Mouse (Mus musculus): Measurements from ENCODE around the gene Cd5.

Gene Cd5

GRCm38 (mm10) chr19:10699851-10700250 is 39.0 kb downstream of the Cd5 start:
- DNase-seq = no peak

DNA sequence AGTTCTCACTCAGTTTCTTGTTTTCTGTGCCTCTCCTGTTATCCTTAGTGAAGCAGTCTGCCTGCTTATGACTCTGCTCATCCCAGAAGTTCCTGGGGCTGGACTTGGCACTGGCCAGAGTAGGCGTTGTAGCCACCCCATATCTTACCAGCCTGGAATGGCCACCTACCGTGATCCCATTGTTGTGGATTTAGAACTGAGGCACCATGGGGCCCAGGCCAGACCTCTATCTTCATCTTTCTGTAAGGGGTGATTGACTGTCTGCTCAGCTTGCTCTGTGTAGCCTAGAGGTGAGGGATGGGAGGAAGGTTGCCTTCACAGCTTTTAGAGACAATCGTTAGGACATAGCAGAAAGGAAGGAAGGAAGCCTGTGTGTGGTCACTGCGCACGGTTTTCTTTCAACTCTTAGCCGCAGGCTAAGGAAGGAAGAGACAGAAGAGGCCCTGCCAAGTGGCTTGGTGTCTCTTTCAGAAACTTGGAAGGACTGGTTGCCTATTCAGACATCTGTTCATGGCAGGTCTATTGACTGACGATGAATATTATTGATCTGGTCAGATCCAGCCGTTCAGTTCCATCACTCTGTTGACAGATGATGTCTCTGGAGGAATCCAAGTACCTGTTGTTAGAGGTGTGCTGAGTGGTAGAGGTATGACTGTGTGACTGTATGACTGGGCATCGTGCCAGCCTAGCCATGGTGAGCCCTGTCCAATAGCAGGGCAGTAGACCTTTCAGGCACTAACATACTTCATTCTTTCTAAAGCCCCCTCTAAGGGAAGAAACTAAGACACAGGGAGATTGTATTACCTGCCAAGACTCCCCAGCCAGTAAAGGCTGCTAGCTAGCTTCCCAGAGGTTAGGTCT is 40.4 kb downstream of the Cd5 start:
- no peak for DNase-seq

DNA sequence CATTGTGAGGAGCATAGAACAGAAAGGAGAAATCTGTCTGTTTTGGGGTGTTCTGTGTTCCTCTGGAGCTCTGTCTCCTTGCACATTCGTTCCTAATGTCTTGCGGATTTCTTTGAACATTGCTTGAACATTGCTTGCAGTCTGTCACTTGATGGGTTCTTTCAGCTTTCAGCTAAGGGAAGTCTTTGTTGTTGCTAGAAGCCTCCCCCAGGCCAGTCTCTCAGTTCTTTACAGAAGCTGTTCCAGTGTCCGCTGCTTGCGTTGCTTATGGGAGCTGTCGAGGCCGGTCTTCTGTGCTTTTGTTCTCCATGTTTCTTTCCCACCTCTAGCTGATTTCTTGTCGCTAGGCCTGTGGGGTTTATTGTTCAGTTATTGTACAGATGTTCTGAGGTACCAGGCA is 43.0 kb downstream of the Cd5 start:
- DNase-seq = no peak

DNA sequence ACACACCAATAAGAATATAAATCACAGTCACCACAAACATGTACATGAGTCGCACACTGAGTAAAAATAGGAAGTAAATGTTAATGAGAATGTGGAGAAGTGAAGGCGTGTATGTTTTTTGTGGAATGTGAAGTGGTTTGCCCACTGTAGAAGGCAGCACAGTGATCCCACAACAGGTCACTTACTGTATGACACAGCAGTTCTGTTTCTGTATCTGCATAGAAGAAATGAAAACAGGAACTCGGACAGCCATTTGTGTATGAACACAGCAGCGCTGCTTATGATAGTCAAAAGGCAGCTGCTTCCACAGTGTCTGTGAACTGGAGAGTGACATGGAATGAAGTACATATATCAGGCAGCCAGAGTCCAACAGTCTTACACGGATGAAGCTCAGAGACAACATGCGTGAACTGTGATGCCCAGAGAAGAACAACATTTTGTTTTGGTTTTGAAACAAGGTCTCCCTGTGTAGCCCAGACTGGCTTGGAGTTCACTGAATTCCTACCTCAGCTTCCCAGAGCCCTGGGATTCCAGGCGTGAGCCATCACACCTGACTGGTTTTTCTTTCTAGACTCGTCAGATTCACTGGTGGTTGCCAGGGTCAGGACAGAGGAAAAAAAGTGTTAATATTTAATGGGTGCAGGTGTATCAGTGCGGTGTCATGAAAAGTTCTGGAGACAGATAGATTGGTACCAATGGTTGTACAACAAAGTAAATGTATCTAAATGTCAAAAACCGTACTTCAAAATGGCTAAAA is 44.7 kb downstream of the Cd5 start:
- DNase-seq = peak; percentile 44 to 45

DNA sequence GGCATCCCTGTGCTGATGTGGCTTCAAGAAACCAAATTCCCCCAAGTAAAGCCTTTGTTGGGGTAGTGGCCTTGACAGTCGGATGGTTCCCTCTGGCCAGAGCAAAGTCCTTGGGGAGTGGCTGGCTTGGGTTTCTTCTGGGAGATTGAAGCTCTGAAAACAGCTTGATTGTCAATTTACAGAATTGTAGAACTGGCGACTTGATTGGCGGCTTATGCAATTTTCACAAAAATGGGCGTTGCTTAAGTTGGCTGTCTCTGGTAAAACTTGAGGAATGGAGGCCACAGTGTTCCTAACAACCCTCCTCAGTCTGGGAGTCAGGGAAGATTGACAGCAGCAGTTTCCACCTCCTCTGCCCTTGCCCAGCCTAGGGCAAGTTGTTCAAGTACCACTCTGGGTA is 46.4 kb downstream of the Cd5 start:
- DNase-seq = peak; percentile 60 to 62

DNA sequence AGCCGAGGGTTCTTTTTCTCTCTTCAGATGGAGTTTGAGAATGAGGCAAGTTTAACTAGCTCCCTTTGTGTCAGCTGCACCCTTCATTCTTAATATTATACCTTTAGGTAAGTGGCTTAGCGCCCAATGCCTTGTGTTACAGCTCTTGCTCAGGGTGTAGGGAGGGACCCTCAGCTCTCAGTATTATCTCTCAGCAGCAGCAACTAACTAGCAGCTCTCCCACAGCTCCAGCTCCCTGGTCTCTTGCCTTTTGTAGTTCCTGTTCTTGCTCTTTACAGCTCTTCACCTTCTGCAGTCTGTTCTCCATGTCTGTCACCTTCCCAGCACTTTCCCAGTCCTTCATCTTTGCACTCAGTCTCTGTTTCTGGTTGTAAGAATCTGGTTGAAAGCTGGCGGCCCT is 47.1 kb downstream of the Cd5 start:
- DNase-seq = no peak

- no peak for DNase-seq
Observed at GRCm38 (mm10) chr19:10691121-10691520, 47.7 kb downstream of the Cd5 start.

GRCm38 (mm10) chr19:10690336-10690735 is 48.5 kb downstream of the Cd5 start:
- peak; percentile 33 to 64 for DNase-seq

DNA sequence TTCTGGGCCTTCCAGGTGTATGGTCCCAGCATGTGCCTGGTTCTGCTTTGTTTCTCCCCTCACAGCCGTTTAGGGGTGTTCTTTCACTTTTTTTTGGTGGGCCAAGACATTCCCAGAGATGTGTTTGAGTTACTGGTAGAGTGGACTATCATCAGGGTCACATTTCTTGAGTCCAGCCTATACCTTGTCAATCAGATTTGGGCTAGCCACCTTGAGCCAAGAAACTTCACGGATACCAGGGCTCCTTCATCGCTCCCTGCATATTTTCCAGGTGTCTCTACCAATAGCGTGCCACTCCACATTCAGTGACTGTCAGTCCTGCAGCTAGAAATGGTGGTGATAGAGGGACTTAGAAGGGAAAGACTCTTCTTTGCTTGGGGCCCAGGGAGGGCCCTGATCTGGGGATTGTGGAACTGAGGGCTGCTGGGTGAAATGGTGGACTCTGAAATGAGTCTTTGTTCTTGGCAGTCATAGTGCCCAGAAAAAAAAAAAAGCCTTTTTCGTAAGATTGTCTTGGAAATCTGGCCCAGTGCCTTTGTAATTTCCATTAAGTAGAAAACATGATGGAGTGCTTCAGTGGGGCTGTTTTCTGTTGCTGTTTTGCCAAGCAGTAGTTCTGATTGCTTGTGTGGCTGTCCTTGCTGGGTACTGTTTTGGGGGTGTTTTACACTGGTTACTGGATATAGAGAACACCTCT is 49.2 kb downstream of the Cd5 start:
- DNase-seq = no peak

- peak; percentile 92 to 94 for DNase-seq
Observed at GRCm38 (mm10) chr19:10688537-10689352, 50.1 kb downstream of the Cd5 start, which contains the start of gene Vps37c. Gene Vps37c (plus strand): TSS chr19:10688735.

DNA sequence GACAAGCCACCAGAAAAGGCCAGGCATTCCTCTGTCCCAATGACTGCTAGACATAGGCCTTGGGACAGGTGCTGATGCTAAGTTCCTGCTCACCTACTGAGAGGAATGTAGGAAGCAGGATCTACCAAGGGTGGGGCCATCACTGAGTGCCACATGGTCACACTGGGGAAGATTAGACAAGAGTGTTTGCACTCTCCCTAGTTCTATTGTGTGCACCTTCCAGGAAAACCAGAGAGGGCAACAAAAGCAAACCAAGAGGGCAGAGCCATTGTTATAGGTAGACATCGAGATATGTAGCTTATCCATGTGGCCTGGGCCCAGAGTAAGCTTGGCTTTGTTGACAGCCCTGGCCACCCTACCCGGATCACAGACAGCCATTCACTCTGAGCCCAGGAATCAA is 53.1 kb downstream of the Cd5 start:
- no peak for DNase-seq

GRCm38 (mm10) chr19:10685081-10685480 is 53.7 kb downstream of the Cd5 start:
- DNase-seq = peak; percentile 77 to 84

- DNase-seq = no peak
Observed at GRCm38 (mm10) chr19:10681571-10681970, 57.2 kb downstream of the Cd5 start.

GRCm38 (mm10) chr19:10678772-10679067 is 60.1 kb downstream of the Cd5 start:
- no peak for DNase-seq

DNA sequence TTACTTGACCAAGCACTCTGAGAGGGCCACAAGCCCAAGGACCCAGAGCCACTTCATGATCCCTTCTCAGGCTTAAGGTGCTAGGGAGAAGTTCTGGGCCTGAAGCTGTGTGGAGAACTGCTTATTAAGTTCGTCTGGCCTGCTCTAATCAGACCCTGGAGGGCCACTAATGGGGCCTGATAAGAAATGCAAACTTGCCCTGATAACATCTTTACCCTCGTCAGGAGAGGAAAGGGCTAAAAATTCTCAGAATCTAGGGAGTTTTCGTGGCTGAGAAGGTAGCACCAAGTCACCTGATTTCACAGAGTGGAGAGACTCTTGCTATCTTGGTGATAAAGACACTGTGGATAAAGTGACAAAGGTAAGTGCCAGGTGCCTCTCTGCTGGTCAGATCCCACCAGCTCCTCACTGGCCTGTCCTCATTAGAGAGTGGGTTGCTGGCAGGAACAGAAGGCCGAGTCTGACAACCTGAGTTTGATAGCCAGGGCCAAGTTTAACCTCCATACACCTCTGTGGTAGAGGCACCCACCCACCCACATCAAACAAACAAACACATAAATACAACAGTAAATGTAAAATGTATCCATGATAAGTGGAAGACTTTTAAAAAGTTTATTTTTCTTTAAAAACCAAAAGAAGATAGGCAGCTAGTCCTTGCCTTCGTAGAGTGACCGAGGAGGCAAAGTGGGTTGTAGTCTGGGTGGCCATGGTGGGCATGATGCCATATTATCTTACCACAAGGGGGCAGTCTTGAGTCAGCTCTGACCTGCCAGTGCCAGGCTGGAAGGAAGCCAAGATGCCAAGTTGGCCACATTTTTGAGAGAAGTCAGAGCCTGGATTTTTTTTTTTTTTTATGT is 60.7 kb downstream of the Cd5 start, which contains the start of gene Pga5:
Gene Pga5 (minus strand): TSS at position 157 of the 857 bp plus-strand sequence.
- DNase-seq = peak; percentile 75 to 90

DNA sequence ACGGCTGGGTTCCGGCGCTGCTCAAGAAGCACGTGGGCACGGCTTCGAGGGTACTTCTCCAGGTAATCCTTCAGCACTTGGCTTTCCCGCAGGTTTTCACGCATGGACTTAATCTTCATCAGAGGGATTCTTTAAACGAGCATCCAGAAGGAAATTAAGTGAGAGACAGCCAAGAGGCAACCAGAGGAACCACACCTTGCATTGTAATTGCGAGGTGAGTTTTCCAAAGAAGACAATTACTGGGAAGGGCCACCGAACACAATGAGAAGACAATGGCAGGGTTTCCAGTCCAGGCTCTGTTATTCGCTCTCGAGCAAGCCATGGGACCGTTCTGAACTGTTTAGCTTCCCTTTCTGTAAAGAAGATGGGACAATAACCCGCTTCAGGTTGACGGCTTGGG is 62.1 kb downstream of the Cd5 start:
- no peak for DNase-seq

- DNase-seq = no peak
Observed at GRCm38 (mm10) chr19:10673275-10673674, 65.5 kb downstream of the Cd5 start.

- no peak for DNase-seq
Observed at GRCm38 (mm10) chr19:10671854-10672417, 66.9 kb downstream of the Cd5 start.

- DNase-seq = no peak
Observed at GRCm38 (mm10) chr19:10671319-10671718, 67.5 kb downstream of the Cd5 start.
